Mouse (Mus musculus) forebrain, postnatal 0 days (tissue): ENCODE results near the gene Mrps23. TPM values are rescaled to one million over a fixed set of nuclear protein-coding genes. Genes with fewer than 3 reads are reported as not detected.

Source experiments
- ATAC-seq: fragments of 200-750 bp; cut with Nextera tagmentation; 2 replicates; pipeline ENCODE4 v1.8.0; 2017; ENCODE audit warnings: mild to moderate bottlenecking, moderate library complexity
- DNase-seq: peaks from one replicate; pipeline ENCODE4 v3.0.0-alpha.2; 2015
- H3K27ac ChIP-seq: fragments of 300-500 bp; sonication (generic); 2 replicates; pipeline ENCODE4 v1.5.1; 2014; ENCODE audit warnings: low read depth, mild to moderate bottlenecking, antibody characterized with exemption, low read length, moderate library complexity, mixed read lengths
- H3K27me3 ChIP-seq: fragments of 300-500 bp; sonication (generic); 2 replicates; pipeline ENCODE4 v1.6.1; 2014; ENCODE audit warnings: mild to moderate bottlenecking, low read length, mixed read lengths; ENCODE audit not compliant: insufficient read depth
- H3K36me3 ChIP-seq: fragments of 300-500 bp; sonication (generic); 2 replicates; pipeline ENCODE4 v1.6.1; 2014; ENCODE audit warnings: mild to moderate bottlenecking, moderate library complexity; ENCODE audit not compliant: insufficient read depth
- H3K4me1 ChIP-seq: fragments of 300-500 bp; sonication (generic); 2 replicates; pipeline ENCODE4 v1.6.1; 2014; ENCODE audit warnings: antibody characterized with exemption; ENCODE audit not compliant: insufficient read depth
- H3K4me2 ChIP-seq: fragments of 300-500 bp; sonication (generic); 2 replicates; pipeline ENCODE4 v1.6.1; 2014; ENCODE audit warnings: low read depth, mild to moderate bottlenecking, moderate library complexity
- H3K4me3 ChIP-seq: fragments of 300-500 bp; sonication (generic); 2 replicates; pipeline ENCODE4 v1.5.1; 2014; ENCODE audit warnings: low read depth, low read length, mixed read lengths
- H3K9ac ChIP-seq: fragments of 300-500 bp; sonication (generic); 2 replicates; pipeline ENCODE4 v1.6.1; 2014; ENCODE audit warnings: mild to moderate bottlenecking
- H3K9me3 ChIP-seq: fragments of 300-500 bp; sonication (generic); 2 replicates; pipeline ENCODE4 v1.6.1; 2016; ENCODE audit warnings: low read length
- CTCF ChIP-seq: sonication (generic); IDR thresholded peaks from 2 replicates; pipeline ENCODE4 v1.5.1; 2016; ENCODE audit warnings: antibody characterized with exemption, control low read depth, low read depth
- WGBS: fragments of 180-500 bp; shearing (Covaris S2); extraction: QIAGEN DNeasy Blood & Tissue Kit; methylation state at CpG from one replicate; pipeline ENCODE4 v1.1.7; 2014; 5-methylcytosine and 5-hydroxymethylcytosine counted together
- polyA plus RNA-seq: library from polyadenylated mRNA; unstranded; fragments of >200 nt; fragmentation: Nextera tagmentation; extraction: Ambion mirVana; gene quantifications from 2 replicates; pipeline ENCODE4 v1.2.1, GENCODE M21; 2015
- total RNA-seq: library from RNA; depleted of rRNA; stranded (reverse); fragments of >200 nt; gene quantifications from 2 replicates; pipeline ENCODE4 v1.2.3, GENCODE M21; 2014

The Mrps23 gene
- total and polyA plus RNA-seq, 2 experiments from 2014 or later: 57.5 to 71.5 TPM

- no peak overlapping the region for H3K27ac ChIP-seq
- no peaks in the 10 kb centered on the region for H3K9me3 ChIP-seq
- no peak for TF ChIP-seq CTCF
- H3K4me2 ChIP-seq: no peak overlapping the region
- 43% methylated on average over 10 of the region's 10 CpGs for WGBS
- H3K27me3 ChIP-seq: no peaks in the 10 kb centered on the region
- no peak overlapping the region for H3K4me3 ChIP-seq
- no peaks in the 10 kb centered on the region for H3K4me1 ChIP-seq
- no peak overlapping the region for H3K9ac ChIP-seq
- peak; percentile 50; the same call in 1 of the 2 replicates for ATAC-seq
- DNase-seq: no peak
- H3K36me3 ChIP-seq: peaks cover 6% of the 10 kb centered on the region; the same call in 1 of the 2 replicates
These were observed 31.4 kb upstream of the Mrps23 start for GRCm38 (mm10) chr11:88172601-88173325.

GRCm38 (mm10) chr11:88173386-88174025 lies 30.7 kb upstream of the Mrps23 start:
- 0 out of 2 replicates have a peak overlapping the region, but pooled peaks have one; percentile 1 for H3K27ac ChIP-seq

DNA sequence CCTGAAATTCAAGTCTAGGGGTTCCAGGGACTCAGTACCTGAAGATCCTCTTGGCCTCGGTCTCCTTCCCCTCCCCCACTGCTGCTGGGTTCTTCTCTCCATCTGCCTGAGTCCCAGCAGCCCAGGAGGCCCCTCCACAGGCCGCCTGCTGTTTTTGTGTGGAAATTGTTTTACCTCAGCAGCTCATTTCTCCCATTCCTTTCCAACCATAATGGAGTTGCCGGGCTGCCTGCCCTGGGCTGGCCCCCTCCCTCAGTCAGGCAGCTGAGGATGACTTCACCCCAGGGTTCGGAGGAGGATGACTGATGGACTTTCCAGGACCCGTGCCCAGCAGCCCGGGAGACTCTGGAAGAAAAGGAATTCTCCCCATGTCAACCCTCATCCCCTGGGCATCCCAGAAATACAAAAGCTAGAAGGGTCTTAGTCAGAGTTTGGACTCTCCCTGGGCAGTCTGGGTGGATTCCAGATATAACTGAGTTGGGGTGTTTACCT lies 23.7 kb upstream of the Mrps23 start:
- DNase-seq (no peak), ATAC-seq (peak; percentile 44)
- no peak overlapping the region for H3K9ac ChIP-seq
- WGBS: 9% methylated on average over 6 of the region's 6 CpGs
- H3K27ac ChIP-seq: peak overlapping the region; percentile 41
- H3K4me1 ChIP-seq: peaks cover 13% of the 10 kb centered on the region
- H3K9me3 ChIP-seq: no peaks in the 10 kb centered on the region
- no peak overlapping the region for H3K4me3 ChIP-seq
- peaks cover 31% of the 10 kb centered on the region; the same call in 1 of the 2 replicates for H3K36me3 ChIP-seq
- H3K4me2 ChIP-seq: no peak overlapping the region
- H3K27me3 ChIP-seq: no peaks in the 10 kb centered on the region
- no peak for TF ChIP-seq CTCF

More at GRCm38 (mm10) chr11:88173386-88174025, 30.7 kb upstream of the Mrps23 start:
- no peak overlapping the region for H3K4me3 ChIP-seq
- no peaks in the 10 kb centered on the region for H3K9me3 ChIP-seq
- H3K4me2 ChIP-seq: no peak overlapping the region
- H3K27me3 ChIP-seq: no peaks in the 10 kb centered on the region
- 40% methylated on average over 9 of the region's 9 CpGs for WGBS
- H3K9ac ChIP-seq: no peak overlapping the region
- H3K36me3 ChIP-seq: peaks cover 10% of the 10 kb centered on the region; the same call in 1 of the 2 replicates
- TF ChIP-seq CTCF: no peak
- ATAC-seq (no peak), DNase-seq (no peak)
- H3K4me1 ChIP-seq: no peaks in the 10 kb centered on the region

DNA sequence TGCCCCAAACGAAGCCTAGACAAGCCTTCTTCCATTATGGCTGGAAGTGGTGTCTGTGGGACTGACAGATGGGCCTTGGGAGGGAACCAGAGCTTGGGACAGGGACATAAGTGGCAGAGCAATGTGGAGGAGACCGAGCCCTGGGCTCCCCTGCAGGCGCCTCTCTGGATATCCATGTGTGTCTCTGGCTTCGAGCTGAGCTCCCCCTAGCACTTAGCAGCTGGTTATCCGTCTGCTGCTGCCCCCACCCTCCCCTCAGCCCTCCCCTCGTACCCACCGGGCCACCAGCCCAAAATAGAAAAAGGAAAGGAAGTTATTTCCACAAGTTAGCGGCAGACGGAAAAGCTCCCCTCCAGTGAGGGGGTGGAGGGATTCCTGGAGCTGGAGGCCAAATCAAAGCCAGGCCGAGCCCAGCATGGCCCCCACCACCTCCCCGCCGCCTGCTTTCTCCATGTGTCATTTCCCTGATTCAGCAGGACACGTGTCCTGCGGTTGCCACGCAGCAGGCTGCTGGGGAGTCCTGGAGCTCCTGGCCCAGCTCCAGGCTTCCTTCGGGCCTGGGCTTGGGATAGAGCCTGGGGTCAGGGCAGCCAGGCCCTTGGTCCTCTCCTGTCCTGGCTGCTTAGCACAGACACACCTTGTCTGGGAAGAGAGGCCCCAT lies 23.1 kb upstream of the Mrps23 start:
- H3K27ac ChIP-seq: peak overlapping the region; percentile 41
- H3K9me3 ChIP-seq: no peaks in the 10 kb centered on the region
- DNase-seq (peak; percentile 75), ATAC-seq (peak; percentile 94)
- H3K9ac ChIP-seq: no peak overlapping the region
- H3K4me3 ChIP-seq: no peak overlapping the region
- peaks cover 13% of the 10 kb centered on the region for H3K4me1 ChIP-seq
- no peak overlapping the region for H3K4me2 ChIP-seq
- no peaks in the 10 kb centered on the region for H3K27me3 ChIP-seq
- peaks cover 31% of the 10 kb centered on the region; the same call in 1 of the 2 replicates for H3K36me3 ChIP-seq
- TF ChIP-seq CTCF: no peak
- WGBS: 3% methylated on average over 16 of the region's 16 CpGs

DNA sequence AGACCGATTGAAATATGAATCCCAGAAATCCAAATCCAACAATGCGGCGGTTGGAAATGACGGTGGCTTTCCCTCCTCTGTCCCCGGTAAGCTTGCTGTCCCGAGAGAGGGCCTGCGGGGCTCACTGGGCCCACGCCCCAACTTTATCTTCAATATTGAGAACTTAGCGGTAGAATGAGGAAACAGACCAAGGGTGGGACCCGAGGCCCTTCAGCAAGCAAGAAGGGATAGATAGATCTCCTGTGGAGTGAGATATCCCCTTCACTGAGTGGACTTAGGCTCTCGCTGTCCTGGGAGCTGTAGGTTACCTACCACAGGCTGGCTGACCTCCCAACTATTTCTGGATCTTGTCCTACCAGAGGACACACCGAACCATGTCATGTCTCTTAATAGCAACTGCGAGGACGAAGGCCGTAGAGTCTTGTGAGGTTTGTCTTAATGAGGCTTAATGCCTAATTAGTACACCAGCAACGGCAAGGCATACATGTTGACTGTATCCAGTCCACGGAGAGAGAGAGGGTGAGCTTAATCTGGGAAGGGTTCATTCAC lies 19.5 kb upstream of the Mrps23 start:
- TF ChIP-seq CTCF: no peak
- no peak overlapping the region for H3K4me2 ChIP-seq
- H3K36me3 ChIP-seq: peaks cover 24% of the 10 kb centered on the region; the same call in 1 of the 2 replicates
- no peaks in the 10 kb centered on the region for H3K9me3 ChIP-seq
- no peak overlapping the region for H3K4me3 ChIP-seq
- peaks cover 13% of the 10 kb centered on the region for H3K4me1 ChIP-seq
- H3K27me3 ChIP-seq: no peaks in the 10 kb centered on the region
- WGBS: 78% methylated on average over 17 of the region's 17 CpGs
- H3K27ac ChIP-seq: no peak overlapping the region
- ATAC-seq: no peak
- no peak overlapping the region for H3K9ac ChIP-seq
- no peak for DNase-seq

- Histone ChIP-seq H3K27ac (no peak overlapping the region), H3K36me3 (peaks cover 28% of the 10 kb centered on the region; the same call in 1 of the 2 replicates), H3K9me3 (no peaks in the 10 kb centered on the region), H3K4me2 (no peak overlapping the region), H3K27me3 (no peaks in the 10 kb centered on the region), H3K4me3 (no peak overlapping the region), H3K4me1 (peaks cover 1% of the 10 kb centered on the region), H3K9ac (0 out of 2 replicates have a peak overlapping the region, but pooled peaks have one; percentile 35)
- no peak for TF ChIP-seq CTCF
- DNase-seq (no peak), ATAC-seq (no peak)
- 71% methylated on average over 14 of the region's 14 CpGs for WGBS
These were observed 17.9 kb upstream of the Mrps23 start for GRCm38 (mm10) chr11:88186078-88186946.
